Mouse (Mus musculus): ENCODE measurements at regions not wholly inside any gene's neighbourhood (a gene's known extent, or its start where the extent isn't known, plus 50 kb on each side); places are given as distances from the start of the nearest gene placed in this dataset.

DNA sequence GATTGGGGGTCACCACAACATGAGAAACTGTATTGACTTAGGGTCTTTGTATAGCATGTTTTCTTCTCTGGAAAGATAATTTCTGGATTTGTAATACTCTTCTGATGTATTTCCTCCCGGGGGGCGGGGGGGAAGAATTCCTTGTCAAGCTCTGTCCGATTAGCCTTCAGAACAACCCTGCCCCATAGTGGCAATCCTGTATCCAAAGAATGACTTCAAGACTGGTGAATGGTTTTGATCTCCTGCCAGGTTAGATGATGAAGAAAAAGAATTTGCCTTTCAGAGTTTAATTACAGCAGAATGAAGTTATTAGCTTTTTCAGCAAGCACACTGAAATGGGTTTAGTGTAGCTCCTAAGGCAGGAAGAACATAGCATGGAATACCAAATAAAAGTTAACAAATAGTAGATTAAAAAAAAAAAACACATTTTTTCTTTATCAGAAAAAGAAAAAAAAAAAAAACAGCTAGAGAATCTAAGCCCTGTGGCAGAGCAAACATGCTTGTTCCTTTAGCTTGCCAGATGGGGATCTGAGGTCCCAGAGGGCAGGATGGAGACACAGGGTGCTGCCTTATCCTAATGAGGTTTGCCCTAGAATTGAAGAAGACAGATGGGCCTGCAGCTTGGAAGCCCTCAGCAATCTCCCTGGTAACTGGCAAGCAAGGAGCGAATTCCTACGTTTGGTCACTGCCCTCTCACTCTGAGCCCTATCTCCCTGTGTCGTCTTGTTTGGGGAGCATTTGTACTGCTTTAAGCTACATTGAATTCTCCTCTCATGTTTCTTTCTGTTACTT, 280.9 kb upstream of the Gm9972 start:
- TF ChIP-seq CTCF (IDR thresholded peaks at IDR 0.05; ENCODE audit: control insufficient read depth, insufficient read depth, insufficient read length): no peak
- no peak for TF ChIP-seq MAX (IDR thresholded peaks at IDR 0.05)
